In the genomic region with DNA sequence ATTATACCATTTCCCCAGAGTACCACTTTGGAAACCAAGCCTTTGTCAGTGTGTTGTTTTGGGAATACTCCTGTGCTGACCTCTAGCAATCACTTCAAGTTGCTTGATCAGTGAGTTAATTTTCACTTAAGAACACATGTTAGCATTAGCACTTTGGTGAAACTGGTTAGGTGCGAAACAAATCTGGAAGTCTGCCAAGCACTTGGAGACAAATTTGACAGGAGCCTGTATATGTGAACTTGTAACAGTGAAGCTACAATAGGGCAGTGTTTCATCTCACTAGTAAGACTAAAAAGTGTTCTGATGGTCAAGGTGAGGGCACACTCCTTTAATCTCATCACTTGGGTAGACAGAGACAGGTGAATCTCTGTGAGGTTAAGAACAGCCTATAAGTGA, we compare ENCODE assay signal across 14 mouse cellular contexts.
A peak's percentile ranks its signal among the peaks of the same experiment; 100 is the strongest.
DNase-seq lines count a peak whose midpoint lies in the region; ATAC-seq and TF ChIP-seq lines count a peak whose summit lies in the region.
"Had no signal": no experiment of that assay in that cellular context is flagged by ENCODE, and none has a peak within 500 bp of the region (broad histone marks: within the 10 kb centered on the region; RNA-seq: fewer than 3 reads in every experiment).

No protein-coding gene starts in this region.

- H3K27me3 ChIP-seq in lung, embryonic 14.5 days (ENCODE audit: insufficient read depth, low read length): no peaks in the 10 kb centered on the region
- no peaks in the 10 kb centered on the region for H3K27me3 ChIP-seq in stomach, embryonic 16.5 days (ENCODE audit: control insufficient read depth, insufficient read depth, low read length)
- H3K27me3 ChIP-seq: liver, embryonic 13.5 days had no signal

- intact Hi-C loops in gastrocnemius, adult 2 months (cut with DNase I): no loop called here
- intact Hi-C loops in gastrocnemius, postnatal 14 days (cut with DNase I; ENCODE audit: low total_unique reads): no loop called here

- H3K9me3 ChIP-seq in lung, embryonic 14.5 days (ENCODE audit: low read depth, low read length): no peaks in the 10 kb centered on the region
- H3K9me3 ChIP-seq in stomach, embryonic 16.5 days (replicated peaks; ENCODE audit: control insufficient read depth, low read length): no peaks in the 10 kb centered on the region
- H3K9me3 ChIP-seq: liver, embryonic 13.5 days had no signal

- H3K27ac ChIP-seq in gastrocnemius, adult 2 months: peak overlapping the region; percentile 35; the same call in 1 of the 2 replicates
- H3K27ac ChIP-seq in lung, embryonic 14.5 days (ENCODE audit: low read depth): peak overlapping the region; percentile 42
- H3K27ac ChIP-seq in stomach, embryonic 16.5 days (ENCODE audit: low read length): peak overlapping the region; percentile 56
- H3K27ac ChIP-seq: liver, embryonic 13.5 days had no signal

- DNase-seq in gastrocnemius, adult 2 months: no peak
- DNase-seq in gastrocnemius, postnatal 14 days: no peak
- peak; percentile 70 for DNase-seq in lung, embryonic 14.5 days
- DNase-seq in lung, adult 2 months: no peak
- DNase-seq in kidney, postnatal 25 days: peak; percentile 41 to 61
- DNase-seq in spleen, postnatal 10 days (ENCODE audit: low spot score in 2 of 2): no peak
- no peak for DNase-seq in heart, adult 8-10 months (ENCODE audit: low spot score)
- DNase-seq: cerebellum, adult 9-11 months; heart, adult 11 months; liver, embryonic 13.5 days; right cerebral cortex, postnatal 25 days had no signal

- no peak overlapping the region for H3K4me3 ChIP-seq in gastrocnemius, adult 2 months
- no peak overlapping the region for H3K4me3 ChIP-seq in lung, embryonic 14.5 days (ENCODE audit: low read depth, low read length)
- no peak overlapping the region for H3K4me3 ChIP-seq in lung, adult 2 months (replicated peaks; ENCODE audit: extremely low read depth, low read depth, low read length)
- no peak overlapping the region for H3K4me3 ChIP-seq in stomach, embryonic 16.5 days (replicated peaks; ENCODE audit: low read length)
- H3K4me3 ChIP-seq: liver, embryonic 13.5 days; myocyte had no signal

- ATAC-seq in lung, embryonic 14.5 days (ENCODE audit: insufficient read depth): peak; percentile 36; the same call in 1 of the 2 replicates
- ATAC-seq in stomach, embryonic 16.5 days (ENCODE audit: insufficient read depth, low FRiP score): no peak
- ATAC-seq: CD4-positive, CD25-positive, alpha-beta regulatory T cell, adult 4 months had no signal

- TF ChIP-seq POLR2A in lung, adult 2 months (IDR thresholded peaks at IDR 0.05; ENCODE audit: borderline replicate concordance, extremely low read depth, low read depth, low read length): no peak

- no peaks in the 10 kb centered on the region for H3K36me3 ChIP-seq in lung, embryonic 14.5 days (ENCODE audit: insufficient read depth)
- no peaks in the 10 kb centered on the region for H3K36me3 ChIP-seq in stomach, embryonic 16.5 days (ENCODE audit: control insufficient read depth, insufficient read depth, low read length)
- H3K36me3 ChIP-seq: liver, embryonic 13.5 days had no signal

- peaks cover 11% of the 10 kb centered on the region; the same call in 1 of the 2 replicates for H3K4me1 ChIP-seq in lung, embryonic 14.5 days (ENCODE audit: insufficient read depth)
- peaks cover 16% of the 10 kb centered on the region for H3K4me1 ChIP-seq in lung, adult 2 months (ENCODE audit: control insufficient read depth, insufficient read depth, low read length)
- H3K4me1 ChIP-seq in stomach, embryonic 16.5 days (ENCODE audit: control insufficient read depth, insufficient read depth, low read length): peaks cover 11% of the 10 kb centered on the region
- H3K4me1 ChIP-seq: liver, embryonic 13.5 days had no signal

- no peak for TF ChIP-seq CTCF in gastrocnemius, adult 2 months (IDR thresholded peaks at IDR 0.05)
- no peak for TF ChIP-seq CTCF in lung, embryonic 14.5 days (IDR thresholded peaks at IDR 0.05; ENCODE audit: low read depth)
- no peak for TF ChIP-seq CTCF in lung, adult 2 months (IDR thresholded peaks at IDR 0.05; ENCODE audit: insufficient read depth, low read length)

- H3K9ac ChIP-seq in lung, embryonic 14.5 days: no peak overlapping the region
- H3K9ac ChIP-seq in stomach, embryonic 16.5 days (ENCODE audit: low read length): no peak overlapping the region
- H3K9ac ChIP-seq: liver, embryonic 13.5 days had no signal

- H3K4me2 ChIP-seq in lung, embryonic 14.5 days: no peak overlapping the region
- H3K4me2 ChIP-seq in stomach, embryonic 16.5 days (ENCODE audit: low read depth, low read length): no peak overlapping the region
- H3K4me2 ChIP-seq: liver, embryonic 13.5 days had no signal

- WGBS in lung, embryonic 14.5 days: 23% methylated on average over 1 of the region's 1 CpGs
- 27% methylated on average over 1 of the region's 1 CpGs for WGBS in lung, adult 2 months
- 23% methylated on average over 1 of the region's 1 CpGs for WGBS in stomach, embryonic 16.5 days

Comparison
In these comparisons a context has a peak if more than half of its experiments do, and no peak if none do; other contexts are left out.
1. DNase-seq: peak in lung, embryonic 14.5 days (single experiment) and kidney, postnatal 25 days (2 of 2); none in gastrocnemius, adult 2 months (single experiment), gastrocnemius, postnatal 14 days (single experiment), lung, adult 2 months (single experiment), spleen, postnatal 10 days (0 of 2) and heart, adult 8-10 months (single experiment).
2. Peak in every context shown above with its lines, with median percentiles within 50 percentile points of each other: H3K27ac ChIP-seq.